Mouse (Mus musculus) liver, embryonic 16.5 days (tissue): ENCODE results near the gene Cdk14. TPM values are rescaled to one million over a fixed set of nuclear protein-coding genes. Genes with fewer than 3 reads are reported as not detected.
A peak's percentile ranks its signal among the peaks of the same experiment; 100 is the strongest.

Experiments used
- ATAC-seq: fragments of 200-750 bp; cut with Nextera tagmentation; 2 replicates; pipeline ENCODE4 v1.8.0; 2017; ENCODE audit warnings: low read depth, mild to moderate bottlenecking, moderate number of reproducible peaks, moderate library complexity
- H3K27ac ChIP-seq: fragments of 300-500 bp; sonication (generic); 2 replicates; pipeline ENCODE4 v1.5.1; 2014; ENCODE audit warnings: mild to moderate bottlenecking, low read length
- H3K27me3 ChIP-seq: fragments of 300-500 bp; sonication (generic); 2 replicates; pipeline ENCODE4 v1.6.1; 2014; ENCODE audit warnings: low read depth, low read length, mixed read lengths; ENCODE audit not compliant: control insufficient read depth, insufficient read depth
- H3K36me3 ChIP-seq: fragments of 300-500 bp; sonication (generic); 2 replicates; pipeline ENCODE4 v1.6.1; 2014; ENCODE audit warnings: mild to moderate bottlenecking; ENCODE audit not compliant: control insufficient read depth, insufficient read depth
- H3K4me1 ChIP-seq: fragments of 300-500 bp; sonication (generic); 2 replicates; pipeline ENCODE4 v1.6.1; 2014; ENCODE audit warnings: low read depth, low read length, mixed read lengths; ENCODE audit not compliant: control insufficient read depth
- H3K4me2 ChIP-seq: fragments of 300-500 bp; sonication (generic); 2 replicates; pipeline ENCODE4 v1.6.1; 2014; ENCODE audit warnings: low read depth, low read length, mixed read lengths
- H3K4me3 ChIP-seq: fragments of 300-500 bp; sonication (generic); 2 replicates; pipeline ENCODE4 v1.5.1; 2014; ENCODE audit warnings: low read depth, mild to moderate bottlenecking, low read length
- H3K9ac ChIP-seq: fragments of 300-500 bp; sonication (generic); 2 replicates; pipeline ENCODE4 v1.6.1; 2014; ENCODE audit warnings: low read depth, low read length
- H3K9me3 ChIP-seq: fragments of 300-500 bp; sonication (generic); replicated peaks from 2 replicates; pipeline ENCODE4 v1.6.1; 2016; ENCODE audit warnings: low read length; ENCODE audit not compliant: control insufficient read depth
- WGBS: fragments of 180-500 bp; shearing (Covaris S2); extraction: QIAGEN DNeasy Blood & Tissue Kit; methylation state at CpG from one replicate; pipeline ENCODE4 v1.1.7; 2014; ENCODE audit not compliant: insufficient replicate concordance; 5-methylcytosine and 5-hydroxymethylcytosine counted together
- polyA plus RNA-seq: library from polyadenylated mRNA; unstranded; fragments of >200 nt; fragmentation: Nextera tagmentation; extraction: Ambion mirVana; gene quantifications from 2 replicates; pipeline ENCODE4 v1.2.1, GENCODE M21; 2015

The Cdk14 gene
- polyA plus RNA-seq, 1 experiment from 2014 or later, result 1.1 TPM

DNA sequence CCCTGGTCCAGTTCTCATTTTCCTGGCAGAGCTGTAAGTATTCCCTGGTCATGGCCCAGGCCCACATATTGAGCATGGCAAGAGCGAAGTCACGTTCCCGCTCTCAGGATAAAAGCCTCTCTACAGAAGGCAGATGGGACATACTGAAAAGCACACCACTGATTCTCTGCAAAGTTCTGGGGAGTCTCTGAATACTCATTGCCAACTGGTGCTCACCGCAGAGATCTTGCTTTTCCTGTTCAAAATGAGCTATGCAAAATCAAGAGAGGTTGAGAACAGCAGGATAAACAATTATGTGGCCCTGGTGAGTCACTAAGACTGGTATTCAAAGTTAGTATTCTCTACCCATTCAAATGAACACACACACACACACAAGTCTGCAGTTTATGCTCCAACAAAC lies 212.1 kb downstream of the Cdk14 start:
- H3K36me3 ChIP-seq, result no peaks in the 10 kb centered on the region
- no peaks in the 10 kb centered on the region for H3K9me3 ChIP-seq
- H3K27me3 ChIP-seq, result no peaks in the 10 kb centered on the region
- H3K4me2 ChIP-seq, result no peak overlapping the region
- WGBS, result 62% methylated on average over 4 of the region's 4 CpGs
- H3K4me1 ChIP-seq, result peaks cover 3% of the 10 kb centered on the region
- ATAC-seq, result no peak
- H3K4me3 ChIP-seq, result no peak overlapping the region
- H3K27ac ChIP-seq, result no peak overlapping the region
- no peak overlapping the region for H3K9ac ChIP-seq

DNA sequence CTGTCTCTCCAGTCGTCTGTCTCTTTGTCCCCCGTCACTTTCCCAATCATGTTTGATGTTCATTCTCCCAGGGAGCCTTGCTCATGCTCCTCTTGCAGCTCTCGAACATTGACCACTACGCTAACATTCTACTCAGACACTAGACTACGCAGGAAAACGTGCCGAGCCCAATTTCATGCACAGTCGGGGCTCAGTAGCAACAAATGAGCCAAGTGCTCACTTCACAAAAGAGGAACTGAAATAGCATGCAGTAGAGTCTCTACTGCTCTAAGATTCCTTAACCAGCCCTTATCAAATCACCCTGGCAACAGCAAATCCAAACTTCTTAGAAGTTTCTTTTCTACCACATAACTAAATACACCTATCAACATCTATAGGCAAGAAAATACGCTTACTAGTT lies 214.1 kb downstream of the Cdk14 start:
- Histone ChIP-seq H3K36me3 (no peaks in the 10 kb centered on the region), H3K9ac (no peak overlapping the region), H3K9me3 (no peaks in the 10 kb centered on the region), H3K27ac (no peak overlapping the region), H3K4me3 (no peak overlapping the region), H3K27me3 (no peaks in the 10 kb centered on the region), H3K4me1 (no peaks in the 10 kb centered on the region), H3K4me2 (no peak overlapping the region)
- no peak for ATAC-seq
- 62% methylated on average over 9 of the region's 9 CpGs for WGBS

DNA sequence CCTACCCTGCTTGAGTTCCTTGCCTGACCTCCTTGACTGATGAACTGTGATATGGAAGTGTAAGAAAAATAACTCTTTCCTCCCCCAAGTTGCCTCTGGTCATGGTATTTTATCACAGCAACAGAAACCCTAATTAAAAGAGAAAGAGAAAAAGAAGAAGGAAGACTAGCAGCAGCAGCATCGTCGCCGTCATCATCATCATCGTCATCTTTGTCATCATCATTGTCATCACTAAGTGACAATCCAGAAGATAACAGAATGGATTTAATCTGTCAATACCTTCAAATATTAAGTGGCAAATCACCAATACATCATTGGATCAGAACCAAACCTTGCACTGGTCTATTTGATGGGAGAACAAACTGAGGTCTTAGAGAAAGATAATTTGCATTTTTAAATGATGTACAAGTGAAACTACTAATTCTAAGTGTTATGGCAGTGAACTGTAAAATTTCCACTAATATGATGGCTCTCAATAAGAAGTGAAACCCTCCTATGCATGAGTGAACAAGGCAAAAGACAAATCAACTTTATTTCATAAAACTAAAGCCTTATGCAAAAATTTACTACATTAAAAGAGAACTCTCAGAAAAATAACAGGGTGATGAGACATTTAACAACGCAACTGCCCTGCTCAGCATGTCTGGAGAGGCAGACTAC lies 225.4 kb downstream of the Cdk14 start:
- Histone ChIP-seq H3K4me2 (no peak overlapping the region), H3K27me3 (no peaks in the 10 kb centered on the region), H3K27ac (no peak overlapping the region), H3K9ac (no peak overlapping the region), H3K4me1 (peaks cover 8% of the 10 kb centered on the region), H3K4me3 (no peak overlapping the region), H3K36me3 (no peaks in the 10 kb centered on the region), H3K9me3 (no peaks in the 10 kb centered on the region)
- no peak for ATAC-seq
- WGBS, result 88% methylated on average over 5 of the region's 5 CpGs

DNA sequence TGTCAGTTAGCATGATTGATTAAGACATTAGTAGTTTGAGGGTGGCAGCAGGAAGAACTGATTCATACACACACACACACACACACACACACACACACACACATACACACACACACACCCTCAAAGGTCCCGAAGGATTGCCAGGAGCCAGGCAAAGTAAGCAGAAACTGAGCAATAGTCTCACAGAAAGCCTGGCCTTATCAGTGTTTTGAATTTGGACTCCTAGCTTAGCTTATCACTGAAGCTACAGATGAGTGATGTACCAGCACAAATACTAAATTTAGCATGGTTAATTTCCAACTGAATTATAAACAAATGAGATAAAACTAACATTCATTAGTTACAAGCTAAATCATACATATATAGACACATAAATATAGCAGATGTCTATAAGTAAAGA lies 230.5 kb downstream of the Cdk14 start:
- WGBS, result 0% methylated on average over 1 of the region's 1 CpGs
- peak; percentile 75 for ATAC-seq
- Histone ChIP-seq H3K36me3 (no peaks in the 10 kb centered on the region), H3K27ac (peak overlapping the region; percentile 87), H3K27me3 (no peaks in the 10 kb centered on the region), H3K4me3 (no peak overlapping the region), H3K9me3 (no peaks in the 10 kb centered on the region), H3K4me2 (peak overlapping the region; percentile 36; the same call in 1 of the 2 replicates), H3K9ac (peak overlapping the region; percentile 31; the same call in 1 of the 2 replicates), H3K4me1 (peaks cover 30% of the 10 kb centered on the region)

GRCm38 (mm10) chr5:5185987-5186742 lies 233.9 kb downstream of the Cdk14 start:
- H3K27ac ChIP-seq, result peak overlapping the region; percentile 91

DNA sequence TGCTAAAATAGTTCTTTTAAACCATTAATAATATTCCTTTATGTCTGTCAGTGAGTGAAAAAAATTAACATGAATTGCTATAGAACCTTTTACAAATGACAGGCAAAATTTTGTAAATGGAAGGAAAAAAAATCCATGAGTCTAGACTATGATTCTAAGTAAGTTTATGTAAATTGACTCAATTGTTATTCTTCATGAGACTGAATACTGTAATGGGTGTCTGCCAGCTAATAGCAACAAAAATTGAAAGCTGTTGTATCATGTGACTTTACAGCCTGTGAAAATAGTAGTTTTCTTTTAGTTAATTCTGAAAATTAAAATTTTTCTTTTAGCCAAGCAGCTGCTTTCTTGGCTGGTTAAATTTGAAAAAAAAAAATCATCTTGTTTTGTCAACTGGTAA lies 234.6 kb downstream of the Cdk14 start:
- Histone ChIP-seq H3K27me3 (no peaks in the 10 kb centered on the region), H3K36me3 (no peaks in the 10 kb centered on the region), H3K4me1 (peaks cover 25% of the 10 kb centered on the region), H3K4me3 (no peak overlapping the region), H3K9me3 (no peaks in the 10 kb centered on the region), H3K27ac (peak overlapping the region; percentile 55; the same call in 1 of the 2 replicates), H3K4me2 (no peak overlapping the region), H3K9ac (no peak overlapping the region)
- no peak for ATAC-seq

More at GRCm38 (mm10) chr5:5185987-5186742, 233.9 kb downstream of the Cdk14 start:
- Histone ChIP-seq H3K4me1 (peaks cover 30% of the 10 kb centered on the region), H3K4me3 (no peak overlapping the region), H3K4me2 (peak overlapping the region; percentile 41), H3K9me3 (no peaks in the 10 kb centered on the region), H3K9ac (peak overlapping the region; percentile 36; the same call in 1 of the 2 replicates), H3K27me3 (no peaks in the 10 kb centered on the region), H3K36me3 (no peaks in the 10 kb centered on the region)
- WGBS, result 16% methylated on average over 3 of the region's 3 CpGs
- peak; percentile 90 for ATAC-seq

GRCm38 (mm10) chr5:5180711-5181110 lies 239.4 kb downstream of the Cdk14 start:
- H3K9ac ChIP-seq, result no peak overlapping the region
- H3K4me2 ChIP-seq, result no peak overlapping the region
- no peaks in the 10 kb centered on the region for H3K9me3 ChIP-seq
- H3K4me3 ChIP-seq, result no peak overlapping the region
- WGBS, result 57% methylated on average over 2 of the region's 2 CpGs
- peak; percentile 54; the same call in 1 of the 2 replicates for ATAC-seq
- H3K4me1 ChIP-seq, result no peaks in the 10 kb centered on the region; the same call in 1 of the 2 replicates
- H3K27me3 ChIP-seq, result no peaks in the 10 kb centered on the region
- H3K27ac ChIP-seq, result no peak overlapping the region
- no peaks in the 10 kb centered on the region for H3K36me3 ChIP-seq

- no peak overlapping the region for H3K9ac ChIP-seq
- no peaks in the 10 kb centered on the region for H3K36me3 ChIP-seq
- H3K4me1 ChIP-seq, result no peaks in the 10 kb centered on the region; the same call in 1 of the 2 replicates
- no peak overlapping the region for H3K4me3 ChIP-seq
- no peak for ATAC-seq
- no peaks in the 10 kb centered on the region for H3K9me3 ChIP-seq
- H3K4me2 ChIP-seq, result no peak overlapping the region
- H3K27ac ChIP-seq, result no peak overlapping the region
- H3K27me3 ChIP-seq, result no peaks in the 10 kb centered on the region
Observed at GRCm38 (mm10) chr5:5180311-5180710, 239.8 kb downstream of the Cdk14 start.

- H3K4me3 ChIP-seq, result no peak overlapping the region
- 72% methylated on average over 10 of the region's 10 CpGs for WGBS
Observed at GRCm38 (mm10) chr5:5176052-5176451, 244.1 kb downstream of the Cdk14 start.

More at GRCm38 (mm10) chr5:5176052-5176451, 244.1 kb downstream of the Cdk14 start:
- no peaks in the 10 kb centered on the region for H3K36me3 ChIP-seq
- H3K4me2 ChIP-seq, result no peak overlapping the region
- no peaks in the 10 kb centered on the region for H3K9me3 ChIP-seq
- H3K27ac ChIP-seq, result no peak overlapping the region
- no peaks in the 10 kb centered on the region for H3K4me1 ChIP-seq
- ATAC-seq, result no peak
- H3K27me3 ChIP-seq, result no peaks in the 10 kb centered on the region
- H3K9ac ChIP-seq, result no peak overlapping the region
